ENCODE assay signal across 8 mouse cellular contexts in genomic region chr2:8380246-8380645, GRCm38 (mm10).
A peak's percentile ranks its signal among the peaks of the same experiment; 100 is the strongest.
DNase-seq lines count a peak whose midpoint lies in the region; ATAC-seq and TF ChIP-seq lines count a peak whose summit lies in the region.

No protein-coding gene starts in this region.

- peak; percentile 15; the same call in 1 of the 2 replicates for TF ChIP-seq CTCF in liver, embryonic 14.5 days (IDR thresholded peaks at IDR 0.05; ENCODE audit: low read depth)

- 36% methylated on average over 1 of the region's 1 CpGs for WGBS in liver, embryonic 14.5 days (ENCODE audit: insufficient replicate concordance)
- 32% methylated on average over 1 of the region's 1 CpGs for WGBS in forebrain, embryonic 14.5 days
- 56% methylated on average over 1 of the region's 1 CpGs for WGBS in midbrain, embryonic 13.5 days

- no peak overlapping the region for H3K4me2 ChIP-seq in liver, embryonic 14.5 days (ENCODE audit: low read depth)
- H3K4me2 ChIP-seq in forebrain, embryonic 14.5 days (ENCODE audit: low read length), result no peak overlapping the region
- no peak overlapping the region for H3K4me2 ChIP-seq in midbrain, embryonic 13.5 days (replicated peaks)

- no peaks in the 10 kb centered on the region for H3K9me3 ChIP-seq in liver, embryonic 14.5 days (ENCODE audit: control insufficient read depth, low read length)
- no peaks in the 10 kb centered on the region for H3K9me3 ChIP-seq in forebrain, embryonic 14.5 days (replicated peaks; ENCODE audit: control insufficient read depth, low read length)
- H3K9me3 ChIP-seq in midbrain, embryonic 13.5 days, result peaks cover 5% of the 10 kb centered on the region

- H3K4me1 ChIP-seq in liver, embryonic 14.5 days (replicated peaks; ENCODE audit: control insufficient read depth in 2 of 2, insufficient read depth in 2 of 2, low read length in 1 of 2), result no peaks in the 10 kb centered on the region
- no peaks in the 10 kb centered on the region for H3K4me1 ChIP-seq in forebrain, embryonic 14.5 days (ENCODE audit: control insufficient read depth, insufficient read depth, low read length)
- H3K4me1 ChIP-seq in midbrain, embryonic 13.5 days (replicated peaks), result no peaks in the 10 kb centered on the region

- H3K36me3 ChIP-seq in liver, embryonic 14.5 days (replicated peaks; ENCODE audit: control insufficient read depth, insufficient read depth, low read depth), result no peaks in the 10 kb centered on the region
- no peaks in the 10 kb centered on the region for H3K36me3 ChIP-seq in forebrain, embryonic 14.5 days (ENCODE audit: control insufficient read depth, insufficient read depth, low read length)
- H3K36me3 ChIP-seq in midbrain, embryonic 13.5 days, result no peaks in the 10 kb centered on the region

- no peak overlapping the region for H3K9ac ChIP-seq in liver, embryonic 14.5 days (replicated peaks)
- H3K9ac ChIP-seq in forebrain, embryonic 14.5 days (ENCODE audit: low read length), result no peak overlapping the region
- no peak overlapping the region for H3K9ac ChIP-seq in midbrain, embryonic 13.5 days (replicated peaks)

- no peak for ATAC-seq in liver, embryonic 14.5 days (ENCODE audit: insufficient read depth)
- ATAC-seq in forebrain, embryonic 14.5 days, result peak; percentile 92
- peak; percentile 82 for ATAC-seq in midbrain, embryonic 13.5 days

- H3K27ac ChIP-seq in liver, embryonic 14.5 days, result no peak overlapping the region
- no peak overlapping the region for H3K27ac ChIP-seq in forebrain, embryonic 14.5 days (ENCODE audit: low read depth, low read length)
- no peak overlapping the region for H3K27ac ChIP-seq in midbrain, embryonic 13.5 days

- no peak overlapping the region for H3K4me3 ChIP-seq in liver, embryonic 14.5 days (ENCODE audit: insufficient read depth in 1 of 2, low read depth in 2 of 2, low read length in 2 of 2)
- no peak overlapping the region for H3K4me3 ChIP-seq in forebrain, embryonic 14.5 days (ENCODE audit: low read depth, low read length)
- no peak overlapping the region for H3K4me3 ChIP-seq in midbrain, embryonic 13.5 days (replicated peaks)

- no peak for DNase-seq in liver, embryonic 14.5 days (ENCODE audit: low read depth in 3 of 3, low spot score in 3 of 3)
- no peak for DNase-seq in liver
- peak; percentile 14 for DNase-seq in cerebellum, adult 11 months
- DNase-seq in forebrain, embryonic 14.5 days (ENCODE audit: low spot score), result peak; percentile 89
- DNase-seq in layer of hippocampus, adult 18-20 months (ENCODE audit: low spot score in 2 of 2), result peak; percentile 66 to 87
- no peak for DNase-seq in thymus, postnatal 4 days
- no peak for DNase-seq in B cell, adult 2 months

- no peak for TF ChIP-seq EP300 in liver, embryonic 14.5 days (IDR thresholded peaks at IDR 0.05; ENCODE audit: low read depth)

- H3K27me3 ChIP-seq in liver, embryonic 14.5 days (ENCODE audit: control insufficient read depth, insufficient read depth, low read length), result no peaks in the 10 kb centered on the region
- H3K27me3 ChIP-seq in forebrain, embryonic 14.5 days (replicated peaks; ENCODE audit: control insufficient read depth, insufficient read depth, low read length), result no peaks in the 10 kb centered on the region
- H3K27me3 ChIP-seq in midbrain, embryonic 13.5 days, result no peaks in the 10 kb centered on the region

Comparison
In these comparisons a context has a peak if more than half of its experiments do, and no peak if none do; other contexts are left out.
1. DNase-seq: peak in cerebellum, adult 11 months (single experiment), forebrain, embryonic 14.5 days (single experiment) and layer of hippocampus, adult 18-20 months (2 of 2); none in liver, embryonic 14.5 days (0 of 3), liver (single experiment), thymus, postnatal 4 days (single experiment) and B cell, adult 2 months (0 of 2).